Mouse (Mus musculus) brain, embryonic 18.5 days (tissue): Measurements from ENCODE around the gene Atp7a.

Source experiments
- DNase-seq: peaks from one replicate; pipeline ENCODE4 v3.0.0-alpha.2; 2012; ENCODE audit warnings: low read depth, low spot score

Atp7a gene

GRCm38 (mm10) chrX:106171106-106171852 lies 144.2 kb downstream of the Atp7a start:
- peak; percentile 56 for DNase-seq

GRCm38 (mm10) chrX:106171853-106172154 lies 144.7 kb downstream of the Atp7a start:
- DNase-seq, result no peak
